Mouse (Mus musculus): ENCODE measurements at regions not wholly inside any gene's neighbourhood (a gene's known extent, or its start where the extent isn't known, plus 50 kb on each side); places are given as distances from the start of the nearest gene placed in this dataset.

DNA sequence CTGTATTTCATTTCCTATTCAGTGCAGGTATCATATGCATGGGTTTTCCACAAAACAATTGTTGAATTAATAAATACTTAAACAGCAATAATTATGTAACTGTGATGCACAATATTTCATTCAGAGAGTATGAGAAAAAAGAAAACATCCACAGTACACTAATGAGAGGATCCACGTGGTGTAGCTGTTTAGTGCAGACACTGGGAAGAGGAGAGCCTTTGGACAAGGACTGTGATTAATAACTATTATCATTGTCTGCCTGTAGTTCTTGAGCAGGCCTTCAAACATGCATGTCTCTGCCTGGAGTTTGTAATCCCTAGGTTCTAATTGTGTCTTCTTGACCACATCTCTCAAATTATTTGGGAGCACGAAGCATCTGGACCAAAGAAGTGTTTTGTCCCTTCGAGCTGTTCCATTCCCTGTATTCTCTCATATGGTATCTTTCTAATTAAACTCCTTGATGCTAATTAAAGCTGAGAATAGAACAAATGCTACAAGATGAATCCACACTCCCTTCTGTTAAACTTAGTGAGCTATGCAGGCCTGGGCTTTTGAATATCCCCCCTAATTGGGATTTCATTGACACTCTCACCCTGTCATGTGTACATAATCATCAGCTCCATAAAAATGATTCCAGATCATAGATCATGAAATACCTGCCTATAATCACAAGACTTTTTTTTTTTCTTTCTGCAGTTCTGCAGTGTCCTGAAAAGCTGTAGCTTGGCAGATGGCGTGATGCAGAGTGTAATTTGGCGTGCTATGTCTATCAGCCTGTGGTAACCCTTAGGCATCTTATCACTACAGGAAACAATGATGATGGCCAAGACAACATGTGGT lies 1208.9 kb upstream of the G6pd2 start:
- no peak for DNase-seq (ENCODE audit: extremely low spot score)

DNA sequence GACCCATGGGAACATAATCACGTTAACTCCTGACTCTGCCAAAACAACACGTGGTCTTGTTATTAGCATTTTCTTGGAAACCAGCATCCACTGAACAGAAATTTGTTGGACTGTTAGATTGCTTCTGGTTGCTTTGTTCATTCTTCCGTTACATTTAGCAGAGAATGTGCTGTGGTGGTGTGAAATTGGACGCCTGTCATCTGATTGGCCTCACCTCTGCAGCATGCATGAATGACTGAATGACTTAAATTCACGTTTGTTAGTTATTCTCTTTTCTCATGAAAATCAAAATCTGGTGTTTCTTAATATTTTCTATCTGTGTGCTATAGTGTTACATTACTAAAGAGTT lies 1208.3 kb upstream of the G6pd2 start:
- DNase-seq (ENCODE audit: extremely low spot score): no peak

DNA sequence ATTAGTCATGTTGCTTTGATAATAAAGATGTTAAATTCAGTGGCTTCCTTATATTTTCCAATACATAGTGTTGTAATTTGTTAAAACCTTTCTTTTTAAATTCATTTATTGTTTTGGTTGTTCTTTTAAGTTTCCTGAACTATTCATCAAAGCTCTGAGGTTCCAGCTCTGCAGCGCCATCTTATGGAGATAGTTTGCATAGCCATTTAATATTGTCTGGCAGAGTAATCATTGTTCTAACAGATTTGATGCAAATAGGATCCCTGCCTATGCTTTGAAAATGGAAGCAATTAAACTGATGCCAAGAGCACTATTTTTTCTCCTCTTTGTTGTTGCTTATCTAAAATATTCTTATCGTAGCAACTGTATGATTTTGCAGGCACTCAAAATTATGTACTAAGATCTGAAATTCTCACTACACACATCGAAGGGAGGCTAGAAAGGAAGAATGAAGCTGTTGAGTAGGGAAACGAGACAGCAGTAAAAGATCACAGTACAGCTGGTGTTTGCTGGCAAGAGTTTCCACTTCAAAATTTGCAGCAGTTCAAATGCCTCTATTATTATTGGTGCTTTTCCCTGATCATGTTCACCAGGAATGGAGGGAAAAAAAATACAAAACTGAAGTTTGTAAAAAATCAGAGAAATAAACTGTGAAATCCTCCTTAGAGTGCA lies 1199.5 kb upstream of the G6pd2 start:
- peak; percentile 9 for DNase-seq (ENCODE audit: extremely low spot score)

Measured in embryo, embryonic 9.5 days (tissue).